Mouse (Mus musculus) cerebellum, adult (tissue): ENCODE data around the gene Rsbn1l.
A peak's percentile ranks its signal among the peaks of the same experiment; 100 is the strongest.

Experiments
- ATAC-seq: cut with Nextera tagmentation; 2 replicates; pipeline ENCODE4 v1.9.2; 2017; ENCODE audit warnings: mild to moderate bottlenecking, moderate library complexity, mixed read lengths; ENCODE audit not compliant: insufficient number of reproducible peaks, low FRiP score, low TSS enrichment

The Rsbn1l gene

GRCm38 (mm10) chr5:20913372-20914275 is 42.6 kb downstream of the Rsbn1l start:
- ATAC-seq, result peak; percentile 90

GRCm38 (mm10) chr5:20911741-20912140 is 44.5 kb downstream of the Rsbn1l start:
- no peak for ATAC-seq

- no peak for ATAC-seq
Measured at GRCm38 (mm10) chr5:20906191-20906590, 50.0 kb downstream of the Rsbn1l start.

- no peak for ATAC-seq
Measured at GRCm38 (mm10) chr5:20905437-20905836, 50.8 kb downstream of the Rsbn1l start.

GRCm38 (mm10) chr5:20904647-20905046 is 51.6 kb downstream of the Rsbn1l start:
- no peak for ATAC-seq

GRCm38 (mm10) chr5:20897446-20898167 is 58.6 kb downstream of the Rsbn1l start:
- no peak for ATAC-seq

- no peak for ATAC-seq
Measured at GRCm38 (mm10) chr5:20884036-20884620, 72.1 kb downstream of the Rsbn1l start.

GRCm38 (mm10) chr5:20881915-20882800 is 74.0 kb downstream of the Rsbn1l start, which contains the start of the genes Phtf2 and Tmem60:
TSS of gene Phtf2 (minus strand) at chr5:20882124.
TSS of gene Tmem60 (plus strand) at chr5:20882191.
- ATAC-seq, result peak; percentile 94

- ATAC-seq, result peak; percentile 41
Measured at GRCm38 (mm10) chr5:20880797-20881775, 75.1 kb downstream of the Rsbn1l start.

GRCm38 (mm10) chr5:20880386-20880785 is 75.8 kb downstream of the Rsbn1l start:
- ATAC-seq, result no peak

GRCm38 (mm10) chr5:20876934-20877426 is 79.2 kb downstream of the Rsbn1l start:
- ATAC-seq, result no peak

GRCm38 (mm10) chr5:20873146-20873545 is 83.1 kb downstream of the Rsbn1l start:
- ATAC-seq, result no peak

- ATAC-seq, result no peak
Measured at GRCm38 (mm10) chr5:20865193-20865755, 90.9 kb downstream of the Rsbn1l start.

- ATAC-seq, result no peak
Measured at GRCm38 (mm10) chr5:20864216-20864969, 91.8 kb downstream of the Rsbn1l start.

- no peak for ATAC-seq
Measured at GRCm38 (mm10) chr5:20861901-20862300, 94.3 kb downstream of the Rsbn1l start.

- no peak for ATAC-seq
Measured at GRCm38 (mm10) chr5:20860565-20860964, 95.6 kb downstream of the Rsbn1l start.

- ATAC-seq, result no peak
Measured at GRCm38 (mm10) chr5:20858404-20858803, 97.8 kb downstream of the Rsbn1l start.

GRCm38 (mm10) chr5:20855066-20855465 is 101.1 kb downstream of the Rsbn1l start:
- no peak for ATAC-seq
